Mouse (Mus musculus): Measurements from ENCODE around the gene Tas2r113.
"Not testable (repeated sequence)": the region's sequence is repeated elsewhere in the genome, so short reads cannot be mapped to it uniquely, and the experiment has no call there.

- TF ChIP-seq POLR2A (IDR thresholded peaks at IDR 0.05; ENCODE audit: insufficient read length, low read depth); E2F4 (IDR thresholded peaks at IDR 0.05; ENCODE audit: insufficient read depth); POLR2AphosphoS2 (IDR thresholded peaks at IDR 0.05; ENCODE audit: insufficient read length, low read depth); MYOG (IDR thresholded peaks at IDR 0.05; ENCODE audit: control insufficient read depth in 1 of 3, insufficient read depth in 1 of 3, insufficient read length in 2 of 3, low read depth in 2 of 3); USF1 (IDR thresholded peaks at IDR 0.05; ENCODE audit: low read depth); SRF (IDR thresholded peaks at IDR 0.05; ENCODE audit: control insufficient read depth, insufficient read length, low read depth); MAX (IDR thresholded peaks at IDR 0.05; ENCODE audit: low read depth): not testable (repeated sequence)
Observed at GRCm38 (mm10) chr6:132941376-132941775, 48.6 kb downstream of the Tas2r113 start.

Data from myocyte (in vitro differentiated cells).